Mouse (Mus musculus): ENCODE results near the gene Slc26a9. TPM values are rescaled to one million over a fixed set of nuclear protein-coding genes. Genes with fewer than 3 reads are reported as not detected.
"Not testable (repeated sequence)": the region's sequence is repeated elsewhere in the genome, so short reads cannot be mapped to it uniquely, and the experiment has no call there.

The Slc26a9 gene
- total RNA-seq, 1 experiment from 2014 or later: 0.18 TPM

- peak; percentile 81 for DNase-seq
These were observed 21.7 kb downstream of the Slc26a9 start for GRCm38 (mm10) chr1:131765357-131766001.

GRCm38 (mm10) chr1:131769296-131769695 lies 25.5 kb downstream of the Slc26a9 start:
- DNase-seq: no peak

DNA sequence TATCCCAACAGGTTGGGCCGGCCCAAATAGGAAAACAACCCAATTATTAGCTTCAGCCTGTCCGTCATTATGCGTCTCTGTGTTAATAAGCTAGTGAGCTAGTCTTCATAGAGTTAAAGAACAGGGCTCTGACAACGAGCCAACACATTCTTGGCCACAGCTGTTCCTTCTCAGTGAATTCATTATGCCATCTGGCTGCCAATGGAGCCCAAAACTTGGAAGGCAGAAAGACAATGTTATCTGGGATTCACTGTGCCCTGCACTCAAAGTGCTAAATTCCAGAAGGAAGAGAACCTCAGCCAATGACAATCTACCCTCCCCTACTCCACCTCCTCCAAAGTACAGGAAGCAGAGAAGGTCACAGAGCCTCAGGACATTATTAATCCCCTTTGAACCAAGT lies 26.8 kb downstream of the Slc26a9 start:
- DNase-seq: peak; percentile 17

- DNase-seq: no peak
These were observed 27.6 kb downstream of the Slc26a9 start for GRCm38 (mm10) chr1:131771440-131771839.

DNA sequence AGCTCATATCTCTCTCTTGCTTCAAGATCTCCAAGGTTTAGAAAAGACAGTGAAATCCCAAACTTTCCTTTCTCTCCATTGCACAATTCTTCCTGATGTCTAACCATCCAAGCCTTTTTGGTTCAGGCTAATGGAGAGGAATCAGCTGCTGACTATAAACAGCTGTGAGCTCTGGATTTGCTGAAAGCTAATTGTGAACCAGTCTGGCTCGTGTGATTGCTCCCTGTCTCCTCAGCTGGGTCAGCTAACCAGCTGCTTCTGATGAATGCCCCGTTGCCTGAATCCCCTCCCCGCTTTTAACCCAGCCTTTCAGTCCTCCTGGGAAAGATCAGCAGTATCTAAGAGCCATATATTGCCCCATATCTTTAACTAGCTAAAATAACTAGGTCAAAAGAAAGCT lies 50.8 kb downstream of the Slc26a9 start:
- DNase-seq: no peak

- no peak for DNase-seq
These were observed 51.3 kb downstream of the Slc26a9 start for GRCm38 (mm10) chr1:131795171-131795570.

GRCm38 (mm10) chr1:131797202-131797909 lies 53.5 kb downstream of the Slc26a9 start, which contains the start of gene Pm20d1:
TSS of gene Pm20d1 (plus strand) at chr1:131797381.
- peak; percentile 59 for DNase-seq

DNA sequence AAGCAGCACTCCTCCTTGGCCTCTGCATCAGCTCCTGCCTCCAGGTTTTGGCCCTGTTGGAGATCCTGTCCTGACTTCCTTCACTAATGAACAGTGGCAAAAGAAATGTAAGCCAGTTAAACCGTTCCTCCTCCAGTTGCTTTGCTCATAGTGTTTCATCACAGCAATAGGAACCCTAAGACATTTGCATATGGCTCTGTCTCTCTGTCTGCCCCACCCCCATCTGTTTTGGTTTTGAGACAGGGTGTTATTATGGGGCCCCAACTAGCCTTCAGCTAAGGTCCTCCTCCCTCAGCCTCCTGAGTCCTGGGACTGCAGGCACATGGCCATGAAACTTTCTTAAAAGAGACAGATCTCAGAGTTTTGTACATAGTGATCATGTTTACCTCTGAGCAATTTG lies 56.2 kb downstream of the Slc26a9 start:
- DNase-seq: no peak

- DNase-seq: no peak
These were observed 57.2 kb downstream of the Slc26a9 start for GRCm38 (mm10) chr1:131801071-131801470.

DNA sequence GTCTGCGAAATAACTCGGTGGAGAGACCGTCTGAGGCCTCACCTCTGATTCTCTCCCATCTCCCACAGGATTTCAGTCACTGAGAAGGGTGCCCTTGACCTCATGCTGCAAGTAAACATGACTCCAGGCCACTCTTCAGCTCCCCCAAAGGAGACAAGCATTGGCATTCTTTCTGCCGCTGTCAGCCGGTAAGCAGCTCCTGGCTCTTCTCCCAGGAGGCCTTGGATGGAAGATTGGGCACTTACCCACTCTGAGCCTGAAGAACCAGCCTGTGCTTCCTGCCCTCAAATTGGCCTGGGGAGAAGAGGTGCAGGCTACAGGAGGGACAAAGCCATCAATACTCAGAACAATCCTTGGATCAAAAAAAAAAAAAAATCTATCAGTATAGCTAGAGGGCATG lies 58.8 kb downstream of the Slc26a9 start:
- peak; percentile 20 for DNase-seq

DNA sequence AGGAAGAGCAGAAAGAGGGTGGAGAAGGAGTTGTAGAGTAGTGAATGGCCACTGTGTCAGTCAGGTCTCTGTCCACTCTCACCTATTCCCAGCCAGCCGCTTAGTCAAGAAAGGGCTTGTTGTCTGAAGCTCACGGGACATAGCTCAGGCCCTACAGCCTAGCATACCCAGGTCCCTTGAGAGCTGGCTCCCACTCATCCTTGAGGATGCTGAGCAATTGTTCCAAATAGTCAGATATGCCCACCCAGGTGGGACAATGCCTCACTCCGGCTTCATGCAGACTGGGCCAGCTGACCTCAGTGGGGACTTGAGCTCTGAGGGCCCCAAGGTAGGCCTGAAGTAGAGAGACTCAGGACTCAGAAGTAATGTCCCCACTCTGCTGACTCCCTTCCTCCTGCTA lies 60.3 kb downstream of the Slc26a9 start:
- DNase-seq: no peak

DNA sequence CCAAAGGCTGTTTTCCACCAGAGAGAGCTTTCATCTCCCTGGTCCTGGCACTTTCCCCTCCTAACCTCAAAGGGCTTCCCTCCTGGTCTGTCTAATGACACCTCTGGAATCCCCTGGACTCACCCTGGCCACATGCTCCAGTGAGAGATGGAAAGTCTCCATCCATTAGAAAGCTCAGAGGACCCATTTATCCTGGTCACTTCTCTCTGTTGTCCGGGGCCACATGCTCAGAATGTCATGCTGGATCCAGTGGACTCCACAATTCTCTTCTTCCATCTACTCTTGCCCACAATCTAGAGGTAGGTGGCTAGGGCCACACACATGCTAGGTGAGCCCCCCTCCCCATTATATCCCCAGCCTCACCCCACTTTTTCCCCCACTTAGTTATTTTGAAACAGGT lies 65.2 kb downstream of the Slc26a9 start:
- DNase-seq: no peak

- no peak for DNase-seq
These were observed 65.8 kb downstream of the Slc26a9 start for GRCm38 (mm10) chr1:131809651-131810050.

DNA sequence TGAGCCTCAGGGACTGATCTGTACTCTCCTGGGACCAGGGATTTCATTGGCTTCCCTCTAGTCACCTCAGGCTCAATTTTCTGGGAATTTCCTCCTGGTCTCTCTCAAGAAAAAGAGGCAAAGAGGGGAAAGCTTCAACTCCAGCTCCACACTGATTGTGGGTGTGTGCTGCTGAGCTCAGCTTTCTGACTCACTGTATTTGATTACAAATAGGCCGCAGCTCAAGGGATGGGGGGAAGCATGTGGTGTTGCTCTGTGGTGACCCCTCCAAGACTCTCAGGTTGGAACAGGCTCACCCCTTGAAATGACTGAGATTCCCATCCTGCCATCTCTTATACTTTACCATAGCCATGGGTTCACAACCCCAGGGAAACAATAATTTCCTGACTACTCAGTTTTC lies 67.6 kb downstream of the Slc26a9 start:
- DNase-seq: no peak

- DNase-seq: no peak
These were observed 68.2 kb downstream of the Slc26a9 start for GRCm38 (mm10) chr1:131812006-131812405.

DNA sequence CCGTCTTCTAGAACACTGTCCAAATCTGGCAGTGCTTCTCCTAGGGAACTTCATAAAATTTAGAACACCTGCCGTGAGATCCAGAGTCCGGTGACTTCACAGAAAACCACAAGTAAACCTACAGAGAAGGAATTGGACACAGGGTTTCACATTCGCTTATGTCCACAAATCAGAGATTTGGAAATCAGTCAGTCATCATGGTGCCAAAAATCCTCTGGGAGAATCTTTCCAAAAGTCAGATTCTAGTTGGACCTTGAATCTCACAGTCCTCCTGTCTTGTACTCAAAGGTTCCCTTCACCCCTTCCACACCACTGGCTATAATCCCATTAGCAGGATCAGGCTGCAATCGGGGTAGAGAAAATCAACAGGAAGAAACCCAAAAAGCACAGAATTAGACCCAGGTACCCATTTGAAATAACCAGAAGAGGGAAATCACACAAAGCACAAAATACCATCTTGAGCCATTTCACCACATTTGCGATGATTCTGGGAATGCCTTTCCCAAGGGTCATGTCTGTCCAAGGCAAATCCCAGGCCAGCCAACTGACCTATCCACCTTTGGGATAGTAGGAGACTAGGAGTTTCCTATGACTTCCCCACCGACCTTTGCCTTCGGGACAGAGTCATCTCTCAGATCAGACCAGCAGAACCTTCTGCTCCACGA lies 68.9 kb downstream of the Slc26a9 start:
- no peak for DNase-seq

GRCm38 (mm10) chr1:131813731-131814130 lies 69.9 kb downstream of the Slc26a9 start:
- no peak for DNase-seq

GRCm38 (mm10) chr1:131814191-131814590 lies 70.4 kb downstream of the Slc26a9 start:
- DNase-seq: no peak

DNA sequence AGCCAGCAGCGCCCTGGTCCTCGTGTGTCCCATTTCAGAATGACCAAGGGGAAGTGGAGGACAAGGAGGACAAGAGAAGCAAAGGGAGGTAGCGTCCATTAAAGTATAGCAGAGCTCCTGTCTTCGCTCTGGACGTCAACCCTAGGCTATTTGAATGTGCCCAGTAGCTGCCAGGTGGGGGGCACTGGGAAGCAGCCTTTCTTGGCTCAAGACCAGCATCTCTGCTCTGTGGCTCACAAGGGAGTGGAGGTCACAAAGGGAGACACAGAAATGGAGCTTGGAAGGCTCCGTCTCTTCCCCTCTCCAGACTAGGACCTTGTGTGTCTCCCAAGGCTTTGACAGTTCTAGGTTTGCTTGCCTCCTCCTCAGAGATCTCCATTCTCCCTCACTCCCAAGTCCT lies 73.1 kb downstream of the Slc26a9 start:
- DNase-seq: no peak

DNA sequence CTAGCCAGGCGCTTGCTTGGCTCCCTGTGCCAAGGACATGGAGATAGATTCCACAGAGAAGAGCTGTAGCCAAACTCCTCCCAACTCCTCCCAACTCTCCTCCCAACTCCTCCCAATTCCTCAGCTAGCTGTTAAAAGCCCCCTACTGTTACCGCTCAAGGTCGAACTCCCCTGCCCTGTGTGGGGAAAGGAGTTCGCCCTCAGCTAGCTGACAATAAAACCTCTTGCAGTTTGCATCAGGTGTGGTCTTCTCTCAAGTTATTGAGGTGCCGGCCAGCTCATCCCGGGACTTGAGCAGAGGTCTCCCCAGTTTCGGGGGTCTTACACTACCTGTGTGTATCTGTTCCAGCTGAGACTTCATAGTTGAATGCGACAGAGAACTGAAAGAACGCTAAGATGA lies 76.5 kb downstream of the Slc26a9 start:
- DNase-seq: not testable (repeated sequence)

DNA sequence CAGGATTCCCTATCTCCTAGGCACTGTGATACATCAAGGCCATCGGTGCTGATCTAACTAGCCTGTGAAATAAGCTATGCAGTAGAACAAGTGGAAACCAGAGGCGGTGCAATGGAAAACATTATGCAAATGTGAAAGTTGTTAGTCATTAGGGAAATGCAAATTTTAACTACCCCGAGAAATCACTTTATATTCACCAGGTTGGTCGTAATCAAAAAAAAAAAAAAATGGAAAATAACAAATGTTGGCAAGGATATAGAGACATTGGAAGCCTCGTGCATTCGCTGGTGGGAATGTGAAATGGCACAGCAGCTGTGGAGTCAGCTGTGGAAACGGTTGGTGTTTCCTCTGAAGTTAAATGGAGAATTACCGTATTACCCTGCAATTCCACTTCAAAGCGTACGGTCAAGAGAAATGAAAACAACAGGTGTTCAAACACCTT lies 77.1 kb downstream of the Slc26a9 start:
- DNase-seq: no peak
